Mouse (Mus musculus): ENCODE results near the gene Ltv1. TPM values are rescaled to one million over a fixed set of nuclear protein-coding genes. Genes with fewer than 3 reads are reported as not detected.

Gene Ltv1
- polyA plus RNA-seq (2015; fragmentation: Nextera tagmentation; extraction: Ambion mirVana): 69.2 and 70.2 TPM in 2 replicates

DNA sequence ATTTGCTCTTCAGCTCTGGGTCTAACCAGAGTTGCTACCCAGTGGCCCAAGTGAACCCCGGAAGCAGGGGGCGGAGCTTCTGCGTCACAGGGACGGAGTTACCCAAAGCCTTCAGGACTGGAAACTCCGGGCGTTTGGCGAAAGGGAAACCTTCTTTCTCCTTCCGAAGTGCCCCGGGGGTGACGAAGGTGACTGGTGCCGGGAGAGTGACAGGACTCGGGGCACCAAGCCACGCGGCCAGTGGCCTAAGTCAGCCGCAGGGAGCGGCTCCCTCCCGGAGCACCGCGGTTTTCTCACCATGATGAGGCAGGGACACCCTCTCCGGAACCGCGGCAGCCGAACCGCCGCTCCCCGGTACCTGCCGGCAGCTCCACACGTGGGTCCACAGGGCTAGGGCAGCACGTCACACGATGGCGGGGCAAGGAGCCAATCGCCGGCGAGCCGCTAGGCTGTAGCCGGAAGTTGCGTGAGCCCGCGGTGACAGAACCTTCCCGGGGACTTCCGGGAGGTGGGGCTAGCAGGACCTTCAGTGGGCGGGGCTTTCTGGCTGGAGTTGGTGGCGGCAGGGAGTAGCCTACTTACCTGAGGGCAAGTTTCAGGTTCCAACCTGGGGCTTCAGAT lies at the start of gene Ltv1:
Ltv1 (minus strand) TSS at position 438 of the 621 bp plus-strand sequence.
- WGBS: under 1% methylated on average over 43 of the region's 43 CpGs
- Histone ChIP-seq H3K27ac (replicated peaks) (peak within 1 kb of the TSS; percentile 90), H3K4me3 (replicated peaks) (peak within 1 kb of the TSS; percentile 94), H3K9ac (peak within 1 kb of the TSS; percentile 51), H3K36me3 (peaks cover 16% of the 10 kb centered on the region), H3K27me3 (no peaks in the 10 kb centered on the region), H3K4me1 (peaks cover 6% of the 10 kb centered on the region), H3K4me2 (replicated peaks) (peak within 1 kb of the TSS; percentile 58), H3K9me3 (replicated peaks) (no peaks in the 10 kb centered on the region)
- peak; percentile 94 for ATAC-seq (ENCODE audit: insufficient number of reproducible peaks, low FRiP score, low TSS enrichment, low read depth)

DNA sequence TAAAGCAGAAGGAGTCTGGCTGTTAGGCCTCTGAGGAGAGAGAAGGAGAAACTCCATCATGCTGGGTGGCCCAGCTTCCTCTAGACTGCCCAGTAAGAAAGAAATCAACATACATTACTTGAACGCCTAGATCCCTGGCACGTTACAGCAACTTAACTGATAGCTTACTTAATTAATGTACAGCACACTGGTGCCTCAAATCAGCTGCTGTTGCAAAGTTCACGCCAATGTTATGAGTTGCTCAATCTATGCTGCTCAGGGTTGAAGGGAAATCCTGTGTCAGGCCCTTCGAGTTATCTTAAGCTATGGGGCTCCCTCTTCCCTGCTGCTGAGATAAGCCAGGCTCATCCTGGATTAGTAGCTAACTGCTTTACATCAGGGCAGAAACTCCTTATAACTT lies 47.5 kb upstream of the Ltv1 start:
- Histone ChIP-seq H3K4me3 (replicated peaks) (no peak overlapping the region), H3K4me1 (no peaks in the 10 kb centered on the region), H3K4me2 (replicated peaks) (no peak overlapping the region), H3K9ac (no peak overlapping the region), H3K9me3 (replicated peaks) (no peaks in the 10 kb centered on the region), H3K36me3 (0 out of 2 replicates have a peak, but pooled peaks cover 11% of the 10 kb centered on the region), H3K27me3 (no peaks in the 10 kb centered on the region), H3K27ac (replicated peaks) (0 out of 2 replicates have a peak overlapping the region, but pooled peaks have one; percentile 3)
- WGBS: 64% methylated on average over 4 of the region's 4 CpGs
- ATAC-seq (ENCODE audit: insufficient number of reproducible peaks, low FRiP score, low TSS enrichment, low read depth): no peak

DNA sequence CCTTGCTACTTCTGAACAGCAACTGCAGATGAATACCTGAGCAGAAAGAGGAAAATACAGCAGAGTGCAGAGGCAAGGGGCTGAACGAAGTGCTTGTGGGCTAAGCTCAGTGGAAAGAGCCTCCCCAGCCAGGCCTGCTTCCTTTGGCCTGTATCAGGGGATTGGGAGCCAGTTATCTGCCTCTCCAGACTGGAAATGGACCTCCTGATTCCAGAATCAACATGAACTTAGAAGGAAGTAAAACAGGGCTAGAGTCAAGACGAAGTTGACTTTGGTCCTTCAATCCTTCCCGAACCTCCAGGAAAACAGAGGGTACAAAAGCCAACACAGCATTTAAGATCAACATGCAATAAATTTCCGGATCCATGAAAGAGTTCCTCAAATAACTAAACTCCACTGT lies 45.2 kb upstream of the Ltv1 start:
- Histone ChIP-seq H3K9ac (no peak overlapping the region), H3K27me3 (no peaks in the 10 kb centered on the region), H3K27ac (replicated peaks) (no peak overlapping the region), H3K36me3 (0 out of 2 replicates have a peak, but pooled peaks cover 11% of the 10 kb centered on the region), H3K4me3 (replicated peaks) (no peak overlapping the region), H3K4me2 (replicated peaks) (no peak overlapping the region), H3K4me1 (no peaks in the 10 kb centered on the region), H3K9me3 (replicated peaks) (no peaks in the 10 kb centered on the region)
- WGBS: 83% methylated on average over 4 of the region's 4 CpGs
- no peak for ATAC-seq (ENCODE audit: insufficient number of reproducible peaks, low FRiP score, low TSS enrichment, low read depth)

DNA sequence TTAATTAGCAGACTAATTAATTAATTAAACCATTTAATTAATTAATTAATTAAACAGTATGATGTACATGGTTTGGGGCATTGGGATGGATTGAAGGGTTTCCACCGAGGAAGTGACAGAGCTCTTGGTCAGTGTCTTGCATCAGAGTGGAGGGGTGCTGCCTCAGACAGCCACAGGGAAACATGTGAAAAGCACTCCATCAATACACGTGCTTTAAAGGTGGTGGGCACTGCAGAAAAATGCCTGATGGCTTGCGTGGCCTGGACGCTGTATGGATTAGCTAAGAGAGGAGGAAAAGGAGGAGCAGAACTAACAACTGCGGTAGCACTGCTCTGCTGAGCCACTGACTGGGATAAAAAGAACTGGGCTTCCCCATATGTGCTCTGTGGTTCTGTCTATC lies 43.9 kb upstream of the Ltv1 start:
- H3K9ac ChIP-seq: no peak overlapping the region
- no peak overlapping the region for H3K4me2 ChIP-seq (replicated peaks)
- WGBS: 79% methylated on average over 5 of the region's 5 CpGs
- H3K36me3 ChIP-seq: peaks cover 15% of the 10 kb centered on the region; the same call in 1 of the 2 replicates
- no peaks in the 10 kb centered on the region for H3K9me3 ChIP-seq (replicated peaks)
- no peak overlapping the region for H3K27ac ChIP-seq (replicated peaks)
- no peak for ATAC-seq (ENCODE audit: insufficient number of reproducible peaks, low FRiP score, low TSS enrichment, low read depth)
- no peak overlapping the region for H3K4me3 ChIP-seq (replicated peaks)
- H3K4me1 ChIP-seq: no peaks in the 10 kb centered on the region
- no peaks in the 10 kb centered on the region for H3K27me3 ChIP-seq

DNA sequence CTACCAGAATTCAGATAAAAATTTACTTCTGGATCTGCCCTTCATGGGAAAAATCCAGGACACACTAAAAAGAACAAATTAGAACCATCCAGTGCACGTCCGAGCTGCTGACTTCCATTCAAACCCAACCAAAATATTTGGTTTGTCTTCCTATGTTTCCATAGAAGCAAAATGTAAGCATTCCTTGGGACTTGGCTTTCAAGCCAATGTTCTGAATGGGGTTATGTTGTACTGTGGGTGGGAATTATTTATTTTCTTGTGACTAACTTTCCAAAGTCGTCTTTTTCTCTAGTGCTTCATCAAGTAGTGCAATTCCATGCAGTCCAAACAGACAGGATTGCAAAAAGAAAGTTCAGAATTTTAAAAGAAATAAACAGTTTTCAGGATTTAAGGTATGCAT lies 41.5 kb upstream of the Ltv1 start:
- Histone ChIP-seq H3K4me1 (no peaks in the 10 kb centered on the region), H3K9me3 (replicated peaks) (no peaks in the 10 kb centered on the region), H3K36me3 (peaks cover 10% of the 10 kb centered on the region; the same call in 1 of the 2 replicates), H3K4me2 (replicated peaks) (no peak overlapping the region), H3K27me3 (no peaks in the 10 kb centered on the region), H3K27ac (replicated peaks) (peak overlapping the region; percentile 55; the same call in 1 of the 2 replicates), H3K4me3 (replicated peaks) (no peak overlapping the region), H3K9ac (no peak overlapping the region)
- WGBS: 48% methylated on average over 3 of the region's 3 CpGs
- peak; percentile 57 for ATAC-seq (ENCODE audit: insufficient number of reproducible peaks, low FRiP score, low TSS enrichment, low read depth)

DNA sequence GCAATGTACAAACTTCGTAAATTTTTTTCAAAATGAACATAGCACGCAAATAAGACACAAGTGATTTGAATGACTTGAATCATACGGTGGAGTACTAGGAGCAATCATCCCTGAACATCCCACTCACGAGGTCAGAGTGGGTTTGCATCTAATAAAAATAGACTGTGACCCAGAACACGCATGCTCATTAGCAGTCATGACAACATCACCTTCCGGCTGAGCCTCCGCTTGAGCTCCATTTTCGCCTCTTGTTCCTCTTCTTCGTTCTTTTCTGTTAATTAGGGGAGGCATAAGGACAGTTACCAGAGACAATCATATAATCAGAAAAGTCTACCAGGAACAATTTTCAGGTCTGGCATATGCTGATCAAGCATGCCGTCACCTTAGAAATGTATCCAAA lies 41.0 kb upstream of the Ltv1 start:
- Histone ChIP-seq H3K27me3 (no peaks in the 10 kb centered on the region), H3K27ac (replicated peaks) (peak overlapping the region; percentile 35), H3K9me3 (replicated peaks) (no peaks in the 10 kb centered on the region), H3K4me2 (replicated peaks) (no peak overlapping the region), H3K9ac (no peak overlapping the region), H3K36me3 (peaks cover 7% of the 10 kb centered on the region; the same call in 1 of the 2 replicates), H3K4me1 (no peaks in the 10 kb centered on the region), H3K4me3 (replicated peaks) (no peak overlapping the region)
- WGBS: 84% methylated on average over 10 of the region's 10 CpGs
- no peak for ATAC-seq (ENCODE audit: insufficient number of reproducible peaks, low FRiP score, low TSS enrichment, low read depth)

DNA sequence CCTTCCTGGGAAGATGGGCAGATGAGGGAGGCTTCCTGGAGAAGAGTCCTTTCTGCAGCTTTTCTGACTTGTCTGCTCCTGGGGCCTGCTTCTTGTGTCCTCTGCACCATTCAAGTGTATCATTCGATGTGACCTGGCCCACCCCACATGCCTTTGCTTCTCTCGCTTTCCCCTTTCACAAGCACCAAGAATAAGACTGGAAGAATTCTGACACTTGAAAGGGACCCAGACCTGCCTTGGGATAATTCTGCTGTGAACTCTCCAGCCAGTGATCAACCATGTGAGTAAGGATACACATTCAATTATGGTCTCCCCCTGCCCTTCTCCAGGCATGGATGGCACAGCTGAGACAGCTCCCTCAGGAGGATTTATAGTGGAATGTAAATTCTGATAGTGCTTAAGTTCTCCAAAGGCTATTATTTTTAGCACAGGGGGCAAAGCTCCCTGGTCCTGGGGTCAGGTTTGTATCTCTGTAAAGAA lies 40.2 kb upstream of the Ltv1 start:
- Histone ChIP-seq H3K9me3 (replicated peaks) (no peaks in the 10 kb centered on the region), H3K4me3 (replicated peaks) (no peak overlapping the region), H3K4me1 (no peaks in the 10 kb centered on the region), H3K4me2 (replicated peaks) (no peak overlapping the region), H3K27ac (replicated peaks) (no peak overlapping the region), H3K36me3 (peaks cover 6% of the 10 kb centered on the region; the same call in 1 of the 2 replicates), H3K9ac (no peak overlapping the region), H3K27me3 (no peaks in the 10 kb centered on the region)
- 86% methylated on average over 2 of the region's 2 CpGs for WGBS
- ATAC-seq (ENCODE audit: insufficient number of reproducible peaks, low FRiP score, low TSS enrichment, low read depth): no peak

DNA sequence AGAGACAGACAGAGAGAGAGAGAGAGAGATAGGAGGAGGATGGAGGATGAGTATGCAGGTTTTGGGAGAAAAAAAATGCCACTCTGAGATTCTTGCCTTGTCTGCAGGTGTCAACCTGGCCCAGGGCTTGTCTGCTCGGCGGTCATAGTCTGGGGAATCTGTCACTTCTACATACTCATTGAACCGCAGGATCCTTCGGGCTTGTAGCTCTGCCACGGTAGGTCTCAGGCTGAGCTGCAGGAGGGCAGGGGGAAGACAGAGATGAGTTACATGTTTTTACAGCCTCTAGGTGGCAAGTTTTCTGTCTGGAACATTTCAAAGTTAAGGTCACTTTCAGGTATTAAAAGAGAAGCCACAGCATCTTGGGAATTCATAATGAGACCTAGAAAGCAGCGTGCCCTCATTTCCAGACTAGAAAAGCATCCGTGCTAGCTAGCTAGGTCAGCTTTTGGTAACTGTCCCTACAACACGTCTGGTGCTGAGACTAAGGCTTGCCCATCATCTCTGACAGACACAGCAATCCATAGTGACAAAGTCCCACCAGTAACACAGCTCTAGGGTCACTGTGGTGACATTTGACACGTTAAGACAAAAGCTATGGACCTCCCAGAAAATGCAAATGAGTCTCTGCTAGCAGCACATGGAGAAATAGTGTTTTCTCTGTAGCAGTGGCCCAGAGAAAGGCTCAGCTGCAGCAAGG lies 39.6 kb upstream of the Ltv1 start:
- Histone ChIP-seq H3K27me3 (no peaks in the 10 kb centered on the region), H3K4me1 (no peaks in the 10 kb centered on the region), H3K27ac (replicated peaks) (no peak overlapping the region), H3K9ac (no peak overlapping the region), H3K4me3 (replicated peaks) (no peak overlapping the region), H3K4me2 (replicated peaks) (no peak overlapping the region), H3K36me3 (peaks cover 4% of the 10 kb centered on the region; the same call in 1 of the 2 replicates), H3K9me3 (replicated peaks) (no peaks in the 10 kb centered on the region)
- WGBS: 68% methylated on average over 9 of the region's 9 CpGs
- no peak for ATAC-seq (ENCODE audit: insufficient number of reproducible peaks, low FRiP score, low TSS enrichment, low read depth)

DNA sequence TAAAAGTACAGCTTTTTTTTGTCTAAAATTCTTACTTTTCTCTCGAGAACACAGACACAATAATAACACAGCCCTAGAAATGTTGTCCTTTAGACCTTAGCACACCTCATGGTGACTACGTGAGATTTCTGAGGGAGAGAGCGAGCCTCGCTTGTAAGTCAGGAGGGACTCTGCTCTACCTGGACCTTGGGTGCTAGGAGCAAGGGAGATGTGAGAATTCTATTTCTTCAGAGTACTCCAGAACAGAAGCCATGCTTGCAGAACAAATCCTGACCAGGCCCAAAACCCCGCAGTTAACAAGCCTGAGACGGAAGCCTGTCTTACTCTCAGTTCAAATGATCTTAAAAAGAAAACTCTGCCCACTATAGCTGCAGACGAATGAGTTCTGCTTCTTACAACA lies 37.7 kb upstream of the Ltv1 start:
- WGBS: 90% methylated on average over 7 of the region's 7 CpGs

DNA sequence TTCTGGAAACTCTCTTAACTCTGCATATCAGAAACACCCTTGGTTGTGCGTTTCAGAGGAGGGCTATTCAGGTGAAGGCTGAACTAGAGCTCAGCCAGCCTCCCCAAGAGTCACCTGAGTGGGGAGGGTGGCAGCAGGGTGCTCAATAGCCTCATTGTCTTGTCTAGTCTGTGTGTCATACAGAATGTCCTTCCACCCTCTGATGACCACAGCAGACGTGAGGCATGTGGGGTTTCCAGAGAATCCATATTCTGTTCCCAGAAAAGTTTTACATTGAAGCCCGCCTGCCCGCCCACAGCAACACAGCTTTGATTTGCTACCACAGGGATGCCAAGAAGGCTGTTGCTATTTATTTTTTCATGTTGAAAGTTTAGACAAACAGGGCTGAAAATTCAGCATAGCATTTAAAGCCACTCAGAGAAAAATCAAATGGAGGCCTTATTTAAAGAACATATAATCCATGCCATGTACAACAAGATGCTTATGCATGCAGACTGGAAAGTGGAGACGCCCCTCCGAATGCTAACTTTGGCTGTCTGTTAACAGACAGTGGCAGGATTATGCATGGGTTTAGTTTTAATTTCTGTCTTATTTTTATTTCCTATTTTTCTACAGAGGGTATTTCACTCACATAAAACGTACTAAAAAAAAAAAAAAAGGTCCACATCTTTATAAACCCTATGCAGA lies 32.6 kb upstream of the Ltv1 start:
- peaks cover 5% of the 10 kb centered on the region; the same call in 1 of the 2 replicates for H3K36me3 ChIP-seq
- peak overlapping the region; percentile 87 for H3K27ac ChIP-seq (replicated peaks)
- H3K9ac ChIP-seq: no peak overlapping the region
- ATAC-seq (ENCODE audit: insufficient number of reproducible peaks, low FRiP score, low TSS enrichment, low read depth): peak; percentile 76
- H3K4me3 ChIP-seq (replicated peaks): no peak overlapping the region
- H3K4me2 ChIP-seq (replicated peaks): no peak overlapping the region
- peaks cover 11% of the 10 kb centered on the region; the same call in 1 of the 2 replicates for H3K4me1 ChIP-seq
- H3K9me3 ChIP-seq (replicated peaks): no peaks in the 10 kb centered on the region
- no peaks in the 10 kb centered on the region for H3K27me3 ChIP-seq
- 59% methylated on average over 7 of the region's 7 CpGs for WGBS

More for the DNA sequence above, 37.7 kb upstream of the Ltv1 start:
- Histone ChIP-seq H3K36me3 (peaks cover 4% of the 10 kb centered on the region; the same call in 1 of the 2 replicates), H3K9ac (no peak overlapping the region), H3K4me3 (replicated peaks) (no peak overlapping the region), H3K27me3 (no peaks in the 10 kb centered on the region), H3K9me3 (replicated peaks) (no peaks in the 10 kb centered on the region), H3K27ac (replicated peaks) (no peak overlapping the region), H3K4me2 (replicated peaks) (no peak overlapping the region), H3K4me1 (0 out of 2 replicates have a peak, but pooled peaks cover 7% of the 10 kb centered on the region)
- no peak for ATAC-seq (ENCODE audit: insufficient number of reproducible peaks, low FRiP score, low TSS enrichment, low read depth)

DNA sequence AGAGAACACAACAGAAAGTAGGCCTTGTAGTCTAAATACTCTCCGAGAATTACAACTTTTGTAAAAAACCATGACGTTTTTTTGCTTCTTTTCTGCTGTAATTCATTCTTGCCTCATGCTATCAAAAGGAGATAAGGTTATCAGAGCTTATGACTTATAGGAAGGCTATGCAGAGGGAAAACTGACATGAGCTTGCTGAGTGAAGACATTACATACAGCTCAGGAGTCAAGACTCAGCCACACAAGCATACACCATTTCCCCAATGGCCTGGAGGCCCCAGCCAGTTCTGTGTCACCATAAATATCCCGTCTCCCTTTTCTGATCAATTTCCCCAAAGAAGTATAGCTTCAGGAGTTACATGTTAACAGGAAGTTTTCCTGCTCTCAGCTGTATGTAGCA lies 29.2 kb upstream of the Ltv1 start:
- Histone ChIP-seq H3K9me3 (replicated peaks) (no peaks in the 10 kb centered on the region), H3K36me3 (peaks cover 5% of the 10 kb centered on the region; the same call in 1 of the 2 replicates), H3K4me1 (peaks cover 11% of the 10 kb centered on the region; the same call in 1 of the 2 replicates), H3K27me3 (no peaks in the 10 kb centered on the region), H3K4me3 (replicated peaks) (no peak overlapping the region), H3K9ac (no peak overlapping the region), H3K4me2 (replicated peaks) (no peak overlapping the region), H3K27ac (replicated peaks) (no peak overlapping the region)
- ATAC-seq (ENCODE audit: insufficient number of reproducible peaks, low FRiP score, low TSS enrichment, low read depth): no peak
- WGBS: 87% methylated on average over 3 of the region's 3 CpGs
